Mouse (Mus musculus): ENCODE data around the gene Lamtor2.

- TF ChIP-seq POLR2A (IDR thresholded peaks at IDR 0.05; ENCODE audit: borderline replicate concordance, extremely low read depth, insufficient read depth, insufficient read length, poor library complexity, severe bottlenecking) (no peak), CTCF (IDR thresholded peaks at IDR 0.05; ENCODE audit: borderline replicate concordance, extremely low read depth, insufficient read depth, insufficient read length) (no peak)
Observed at GRCm38 (mm10) chr3:88518411-88518810, 34.5 kb downstream of the Lamtor2 start.
